Mouse (Mus musculus) lung, postnatal 14 days (tissue): ENCODE results near the gene Atp6v1g3.

Experiments
- DNase-seq: peaks from one replicate; pipeline ENCODE4 v3.0.0; 2021

Atp6v1g3 gene

DNA sequence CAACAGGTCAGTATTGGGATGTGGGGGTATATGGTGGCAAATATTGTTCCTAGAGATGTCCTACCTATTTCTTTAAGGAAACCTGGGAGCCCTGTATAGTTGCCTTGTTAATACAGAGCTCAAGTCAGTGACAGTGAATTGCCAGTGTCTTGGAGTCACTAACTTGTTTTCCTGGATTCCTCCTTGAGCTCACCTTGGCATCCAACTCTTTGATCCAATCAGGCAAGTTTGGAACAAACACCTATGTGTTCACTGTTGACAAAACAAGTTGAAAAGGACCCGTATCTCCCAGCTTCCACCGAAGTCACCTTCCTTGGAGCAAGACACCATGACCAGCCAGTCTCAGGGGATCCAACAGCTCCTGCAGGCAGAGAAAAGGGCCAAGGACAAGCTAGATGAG is at the start of gene Atp6v1g3:
Atp6v1g3 (plus strand) TSS at position 301 of the 400 bp plus-strand sequence.
- no peak for DNase-seq

DNA sequence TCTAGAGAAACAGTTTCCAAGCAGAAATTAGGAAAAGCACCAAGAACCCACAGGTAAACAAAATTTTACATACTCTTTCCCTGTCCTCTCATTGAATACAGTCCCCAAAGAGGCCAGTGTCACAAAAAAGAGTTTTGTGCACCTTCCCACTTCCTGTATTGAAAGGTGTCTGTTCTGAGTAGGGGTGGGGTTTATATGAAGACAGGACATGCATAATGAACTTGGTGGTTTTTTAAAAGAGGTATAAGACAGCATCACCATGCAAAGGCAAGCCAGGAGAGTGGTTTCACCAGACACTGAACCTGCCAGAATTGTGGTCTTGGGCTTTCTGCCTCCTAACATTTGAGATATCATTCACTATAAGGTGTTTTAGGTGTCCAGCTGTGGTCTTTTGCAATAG is 40.5 kb upstream of the Atp6v1g3 start:
- no peak for DNase-seq

DNA sequence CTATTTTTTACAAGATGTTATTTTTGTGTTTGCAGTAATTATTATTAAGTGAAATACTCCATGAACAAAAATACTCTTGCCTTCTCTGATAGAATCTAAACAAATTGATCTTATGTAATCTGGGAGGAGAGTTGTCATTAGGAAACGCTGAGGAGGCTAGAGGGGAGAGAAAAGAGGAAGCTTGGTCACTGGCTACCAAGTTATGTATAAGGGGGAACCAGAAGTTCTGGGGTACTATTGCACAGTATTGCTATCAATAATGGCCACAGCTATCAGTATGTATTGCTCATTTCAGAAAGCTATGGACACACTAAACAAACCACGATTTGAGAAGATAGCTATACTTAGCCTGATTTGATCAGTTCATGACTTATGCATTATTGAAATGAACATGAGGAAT is 36.3 kb upstream of the Atp6v1g3 start:
- no peak for DNase-seq

DNA sequence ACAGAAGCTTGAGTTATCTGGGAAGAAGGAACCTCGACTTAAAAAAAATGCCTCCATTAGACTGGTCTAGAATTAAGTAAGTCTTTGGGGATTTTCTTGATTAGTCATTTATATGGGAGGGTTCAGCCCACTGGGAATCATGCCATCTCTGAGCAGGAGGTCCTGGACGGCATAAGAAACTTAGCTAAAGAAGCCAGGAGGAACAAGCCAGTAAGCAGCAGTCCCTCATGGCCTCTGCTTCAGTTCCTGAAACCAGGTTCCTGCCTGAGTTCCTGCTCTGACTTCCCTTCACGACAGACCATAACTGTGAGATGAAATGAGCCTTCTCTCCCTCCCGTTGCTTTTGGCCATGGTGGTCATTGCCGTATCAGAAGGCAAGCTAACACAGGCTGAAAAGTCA is 29.6 kb upstream of the Atp6v1g3 start:
- DNase-seq = peak; percentile 9

DNA sequence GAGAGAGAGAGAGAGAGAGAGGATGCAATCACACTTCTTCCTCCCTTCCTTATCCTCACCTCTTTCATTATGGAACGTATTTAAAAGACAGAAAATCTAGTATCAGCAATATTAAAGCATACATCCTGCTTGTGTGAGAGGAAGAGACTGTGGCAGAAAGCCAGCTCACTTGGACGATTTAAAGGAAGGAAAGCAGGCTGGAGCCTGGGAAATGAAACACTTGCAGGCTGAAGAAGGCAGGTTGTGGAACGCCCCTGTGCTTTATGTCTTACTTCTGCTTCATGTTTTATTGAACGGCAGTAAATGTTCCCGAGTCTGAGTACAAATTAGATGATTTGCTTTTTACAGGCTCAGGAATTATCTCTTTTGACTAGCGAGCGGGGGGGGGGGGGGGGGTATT is 29.1 kb upstream of the Atp6v1g3 start:
- DNase-seq = peak; percentile 34

DNA sequence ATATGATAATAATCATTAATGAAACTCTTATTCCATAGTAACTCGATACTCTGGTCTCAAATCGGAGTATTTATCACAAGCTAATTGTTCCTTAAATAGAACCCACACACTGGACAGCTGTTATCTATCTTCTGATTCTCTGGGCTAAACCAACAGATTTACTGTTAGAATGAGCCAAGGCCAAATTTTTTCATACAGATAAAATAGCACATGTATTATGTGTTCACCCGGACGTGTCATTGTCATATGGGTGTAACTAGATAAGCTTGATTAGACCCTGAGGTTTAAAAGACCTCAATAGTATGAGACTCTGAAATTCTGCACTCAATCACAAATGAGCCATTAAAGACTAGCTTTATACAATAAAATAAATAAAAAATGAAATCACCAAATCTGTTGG is 28.4 kb upstream of the Atp6v1g3 start:
- DNase-seq = no peak

DNA sequence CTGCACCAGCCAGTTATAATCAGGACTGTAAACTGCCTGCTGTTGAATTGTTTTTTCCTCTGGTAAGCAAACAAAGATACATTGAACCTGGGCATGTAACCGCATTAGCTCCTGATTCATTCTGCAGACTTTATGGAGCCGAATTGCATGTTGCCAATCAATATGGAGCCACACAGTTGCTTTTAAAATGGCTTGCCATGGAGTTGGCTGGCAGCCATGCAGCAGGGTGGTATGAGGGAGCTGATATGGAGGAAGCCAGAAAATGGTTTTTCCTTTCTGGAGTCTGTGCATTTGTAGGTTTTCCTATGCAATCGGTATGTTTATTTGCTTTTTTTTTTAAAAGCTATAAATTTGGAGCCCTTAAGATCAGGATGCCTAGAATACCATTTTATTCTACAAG is 28.0 kb upstream of the Atp6v1g3 start:
- no peak for DNase-seq

DNA sequence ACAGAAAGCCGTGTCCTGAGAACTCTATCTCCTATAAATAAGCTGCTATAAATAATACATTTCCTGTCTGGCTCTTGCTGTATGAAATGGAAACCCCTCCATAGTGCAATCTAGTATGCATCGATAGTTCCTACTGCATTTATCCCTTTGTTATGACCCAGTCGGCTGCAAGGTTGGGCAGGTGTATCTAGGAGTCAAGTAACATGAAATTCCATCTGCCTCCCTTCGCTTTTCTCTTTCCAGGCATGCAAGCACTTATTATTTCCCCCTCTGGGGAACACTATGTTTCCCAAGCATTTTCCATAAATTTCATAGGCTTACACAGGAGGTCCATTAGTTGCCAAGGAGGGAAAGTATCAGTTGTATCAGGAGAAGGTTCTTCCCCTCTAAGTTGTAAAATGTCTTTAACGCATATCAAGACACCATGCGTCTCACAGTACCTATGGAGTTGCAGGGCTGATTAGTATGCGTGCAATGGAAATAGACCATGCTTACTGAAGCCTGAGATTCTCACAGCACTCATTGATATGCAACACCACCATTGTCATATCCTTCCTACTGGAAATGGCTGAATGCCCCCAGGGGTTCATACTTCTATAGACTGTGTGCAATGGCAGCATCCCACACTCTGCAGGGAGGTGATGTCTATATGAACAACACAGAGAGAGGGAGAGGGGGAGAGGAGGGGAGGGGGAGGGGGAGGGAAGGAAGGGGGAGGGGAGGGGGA is 26.9 kb upstream of the Atp6v1g3 start:
- no peak for DNase-seq

DNA sequence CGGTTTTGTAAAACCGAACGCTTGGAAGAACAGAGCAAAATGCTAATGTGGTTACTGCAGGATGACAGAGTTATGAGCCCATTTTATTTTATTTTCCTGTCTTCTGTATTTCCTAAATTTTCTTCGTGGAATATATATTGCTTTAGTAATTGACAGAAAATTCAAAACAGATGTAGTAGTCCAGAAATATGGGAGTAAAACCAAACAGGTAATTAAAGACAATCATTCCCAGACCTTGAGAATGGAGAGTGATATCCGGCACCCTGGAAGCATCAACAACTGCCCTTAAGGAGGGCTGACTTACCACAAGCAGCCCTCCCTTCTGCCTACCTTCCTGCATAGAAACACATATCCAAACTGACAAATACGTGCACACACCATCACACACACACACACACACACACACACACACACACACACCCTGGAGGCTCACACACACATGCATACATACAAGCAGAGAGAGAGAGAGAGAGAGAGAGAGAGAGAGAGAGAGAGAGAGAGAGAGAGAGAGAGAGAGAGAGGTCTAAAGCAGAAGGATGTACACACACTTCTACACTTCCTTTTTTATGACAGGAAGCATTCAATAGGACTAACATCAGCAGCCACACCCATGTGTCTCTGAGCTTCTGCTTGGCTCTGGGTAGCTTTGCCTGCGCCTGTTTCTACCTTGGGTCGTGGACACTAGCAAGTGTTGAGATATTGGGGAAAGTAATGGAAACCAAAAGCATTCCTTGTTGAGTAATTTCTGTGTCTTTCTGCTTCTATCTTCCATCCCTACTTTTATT is 25.6 kb upstream of the Atp6v1g3 start:
- no peak for DNase-seq

DNA sequence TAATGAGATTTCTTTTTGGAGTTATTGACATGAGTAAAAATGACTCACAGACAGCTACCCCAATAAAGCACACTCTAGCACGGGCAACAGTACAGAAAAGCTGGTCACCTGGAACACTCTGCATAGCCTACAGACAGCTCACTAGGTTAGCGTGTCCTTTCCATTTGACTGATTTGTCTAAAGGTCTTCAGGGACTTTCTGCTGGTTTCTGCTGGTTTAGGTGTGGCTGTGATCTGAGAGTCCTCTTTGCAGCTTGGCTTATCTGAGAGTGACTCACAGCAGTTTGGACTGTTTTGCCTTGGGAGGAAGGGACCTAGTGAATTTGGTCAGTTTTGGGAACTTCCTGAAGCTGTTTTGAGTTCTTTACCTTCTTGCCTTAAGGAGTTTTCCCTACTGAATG is 24.8 kb upstream of the Atp6v1g3 start:
- no peak for DNase-seq

DNA sequence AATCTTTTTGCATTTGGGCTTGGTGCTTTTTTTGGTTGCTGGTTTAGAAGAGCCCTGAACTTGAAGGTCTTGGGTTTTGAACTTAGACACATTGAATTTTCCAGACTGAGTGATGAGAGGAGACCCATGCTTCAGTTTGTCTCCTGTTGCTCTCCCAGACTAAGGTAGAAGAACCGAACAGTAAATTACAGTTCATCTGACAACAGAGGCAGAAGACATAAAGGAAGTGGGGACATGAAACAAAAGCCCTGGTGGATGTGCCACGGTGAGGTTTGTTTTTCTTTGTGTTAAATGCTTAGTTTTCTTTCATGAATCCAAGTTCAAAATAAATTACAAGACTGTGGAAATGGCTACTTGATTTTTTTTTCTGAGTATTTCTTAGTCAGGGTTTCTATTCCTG is 22.6 kb upstream of the Atp6v1g3 start:
- no peak for DNase-seq

DNA sequence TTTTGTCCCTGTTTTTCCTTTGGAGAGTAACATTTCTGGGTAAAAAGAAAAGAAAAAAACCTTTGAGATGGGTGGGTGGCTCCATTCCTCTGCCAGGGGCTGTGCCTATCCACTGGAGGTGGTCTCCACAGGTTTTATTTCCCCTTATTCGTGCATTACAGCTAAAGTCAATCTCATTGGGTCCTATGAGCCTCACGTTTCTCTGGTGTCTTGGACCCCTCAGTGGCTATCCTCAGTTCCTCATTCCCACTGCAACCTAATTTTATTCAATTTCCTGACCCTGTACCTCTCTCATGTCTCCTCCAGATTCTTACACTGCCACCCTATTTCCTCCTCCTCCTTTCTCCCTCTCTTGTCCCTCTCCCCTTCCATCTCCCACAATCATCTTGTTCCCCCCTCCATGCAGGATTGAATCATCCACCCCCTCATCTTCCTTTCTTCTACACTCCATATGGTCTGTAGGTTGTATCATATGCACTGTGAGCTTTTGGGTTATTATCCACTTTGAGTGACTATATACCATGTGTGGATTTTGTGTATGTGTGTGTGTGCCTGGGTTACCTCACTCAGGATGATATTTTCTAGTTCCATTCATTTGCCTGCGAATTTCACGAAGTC is 17.3 kb upstream of the Atp6v1g3 start:
- no peak for DNase-seq

DNA sequence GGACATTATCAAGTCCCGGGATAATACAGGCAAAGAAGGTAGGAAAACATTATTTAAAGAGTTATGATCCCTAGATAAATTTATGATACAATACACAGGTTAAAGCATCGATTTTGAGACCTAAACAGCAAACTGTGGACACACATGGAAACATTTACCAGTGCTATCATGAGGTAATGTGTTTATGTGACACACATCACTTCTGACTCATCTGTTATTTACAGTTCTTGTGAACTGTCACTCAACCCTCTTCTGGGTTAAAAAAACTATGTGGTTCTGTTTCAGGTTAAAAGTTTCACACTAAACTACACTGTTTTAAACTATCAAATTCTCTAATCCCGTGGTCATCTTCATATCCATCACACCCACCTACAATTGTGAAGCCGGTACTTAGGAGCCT is 14.8 kb upstream of the Atp6v1g3 start:
- no peak for DNase-seq

DNA sequence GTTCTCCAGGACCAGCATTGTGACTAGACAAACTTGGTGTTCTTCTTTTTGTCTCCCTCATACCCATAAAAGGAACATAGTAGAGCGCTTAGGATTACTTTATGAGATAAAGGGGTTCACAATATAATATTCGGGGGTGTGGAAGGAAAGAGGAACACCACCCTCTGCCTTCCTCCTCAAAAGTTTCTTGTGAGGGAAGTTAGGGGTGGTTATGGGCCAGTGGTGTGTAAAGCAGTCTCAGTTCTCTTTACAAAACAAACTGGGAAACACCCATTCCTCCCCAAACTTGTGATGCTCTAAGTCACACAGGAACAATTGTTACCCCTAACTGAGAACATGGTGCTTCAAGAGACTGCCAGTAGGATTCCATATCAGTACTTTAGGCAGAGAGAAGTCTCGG is 12.0 kb upstream of the Atp6v1g3 start:
- DNase-seq = no peak

DNA sequence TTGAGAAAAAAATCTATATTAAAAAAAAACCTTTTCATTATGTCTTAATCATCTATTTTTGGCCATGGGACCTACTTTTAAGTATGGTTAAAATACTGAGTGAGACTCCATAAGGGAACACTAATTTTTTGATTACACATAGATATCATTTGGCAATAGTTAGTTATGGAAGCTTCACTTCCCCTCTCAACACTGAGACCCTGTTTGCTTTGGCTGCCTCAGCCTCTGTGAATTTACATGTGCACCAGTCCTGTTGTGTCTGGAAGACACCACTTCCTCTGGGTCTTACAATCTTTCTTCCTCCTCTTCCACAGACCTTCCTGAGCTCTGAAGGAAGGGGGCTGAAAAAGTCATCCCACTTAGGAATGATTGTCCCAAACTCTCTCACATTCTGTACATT is 11.1 kb upstream of the Atp6v1g3 start:
- DNase-seq = no peak

DNA sequence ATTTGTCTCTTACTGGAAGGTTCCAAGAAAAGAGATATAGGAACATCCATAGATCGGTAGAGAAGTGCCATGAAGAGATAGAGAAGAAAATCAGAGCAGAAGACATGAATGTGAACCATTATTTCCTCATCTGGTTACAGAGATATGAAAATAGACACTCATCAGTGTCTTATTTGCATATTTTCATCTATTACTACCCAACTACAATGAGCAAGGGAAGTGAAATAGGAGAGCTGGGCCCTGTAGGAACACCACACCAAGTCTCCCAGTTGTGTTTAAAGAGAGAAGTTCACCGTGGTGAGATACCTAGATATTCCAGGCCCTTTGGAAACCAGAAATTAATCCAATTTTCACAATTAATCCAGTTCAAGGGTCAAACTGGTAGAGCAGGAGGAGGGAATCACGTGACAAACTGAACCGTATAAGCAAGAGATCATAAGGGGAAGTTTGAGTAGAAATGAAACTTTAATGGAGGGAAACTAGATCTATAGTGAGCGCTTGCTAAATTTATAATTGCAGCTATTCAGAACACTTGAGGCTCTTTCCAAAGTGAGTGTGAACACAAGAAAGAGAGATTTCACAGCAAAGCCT is 6.0 kb upstream of the Atp6v1g3 start:
- DNase-seq = no peak

DNA sequence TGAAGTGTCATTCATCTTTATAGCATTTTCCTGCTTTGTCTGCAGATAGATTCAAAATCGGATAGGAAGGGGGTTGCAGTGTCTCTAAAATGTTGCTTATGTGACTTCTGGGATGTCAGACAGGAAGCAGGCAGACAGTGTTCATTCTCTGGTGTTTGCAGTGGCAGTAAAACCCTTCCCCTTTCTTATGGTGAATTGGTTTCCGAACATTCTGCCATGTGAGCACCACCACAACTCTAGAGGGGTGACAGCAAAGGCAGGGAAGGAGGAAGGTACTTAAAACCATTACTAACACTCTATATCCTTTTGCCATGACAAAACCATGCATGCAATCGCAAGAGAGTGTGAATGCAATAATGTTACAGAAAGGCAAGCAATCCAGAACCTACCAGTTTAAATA is 1.4 kb downstream of the Atp6v1g3 start:
- no peak for DNase-seq

DNA sequence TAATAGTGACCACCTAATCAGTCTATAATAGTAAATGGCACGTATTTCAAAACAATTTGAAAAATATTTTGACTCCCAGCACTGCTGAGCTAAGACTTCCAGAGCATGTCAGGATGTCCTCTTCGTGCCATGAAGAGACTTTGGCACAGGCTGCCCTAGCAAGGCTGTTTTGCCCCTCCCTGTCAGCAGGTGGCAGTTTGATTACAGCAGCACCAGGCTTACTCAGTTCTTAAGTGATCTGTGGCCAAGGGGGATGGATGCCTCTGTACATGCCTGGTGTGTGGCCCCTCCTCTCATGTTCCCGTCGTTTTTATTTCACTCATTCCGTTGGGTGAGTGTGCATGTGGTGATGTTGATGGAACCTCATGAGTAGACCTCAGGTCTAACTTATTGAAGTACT is 2.3 kb downstream of the Atp6v1g3 start:
- DNase-seq = peak; percentile 27

DNA sequence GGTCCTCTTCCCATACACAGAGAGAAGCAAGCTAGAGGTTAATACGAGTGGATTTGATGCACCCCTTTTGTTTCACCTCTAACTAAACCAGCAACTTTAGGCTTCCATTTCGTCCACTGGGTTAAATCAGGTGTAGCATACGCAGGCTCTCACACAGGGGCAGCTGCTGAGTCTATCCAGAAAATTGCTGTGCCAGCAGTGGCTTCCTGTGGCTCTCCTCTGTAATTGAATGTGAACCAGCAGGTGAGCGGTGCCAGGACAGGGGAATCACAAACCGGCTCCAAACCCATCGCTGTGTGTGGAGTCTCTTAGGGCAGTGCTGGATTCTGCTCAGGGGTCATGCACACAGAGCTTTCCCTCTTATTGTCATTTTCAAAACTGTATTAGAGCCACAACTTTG is 7.6 kb downstream of the Atp6v1g3 start:
- no peak for DNase-seq

DNA sequence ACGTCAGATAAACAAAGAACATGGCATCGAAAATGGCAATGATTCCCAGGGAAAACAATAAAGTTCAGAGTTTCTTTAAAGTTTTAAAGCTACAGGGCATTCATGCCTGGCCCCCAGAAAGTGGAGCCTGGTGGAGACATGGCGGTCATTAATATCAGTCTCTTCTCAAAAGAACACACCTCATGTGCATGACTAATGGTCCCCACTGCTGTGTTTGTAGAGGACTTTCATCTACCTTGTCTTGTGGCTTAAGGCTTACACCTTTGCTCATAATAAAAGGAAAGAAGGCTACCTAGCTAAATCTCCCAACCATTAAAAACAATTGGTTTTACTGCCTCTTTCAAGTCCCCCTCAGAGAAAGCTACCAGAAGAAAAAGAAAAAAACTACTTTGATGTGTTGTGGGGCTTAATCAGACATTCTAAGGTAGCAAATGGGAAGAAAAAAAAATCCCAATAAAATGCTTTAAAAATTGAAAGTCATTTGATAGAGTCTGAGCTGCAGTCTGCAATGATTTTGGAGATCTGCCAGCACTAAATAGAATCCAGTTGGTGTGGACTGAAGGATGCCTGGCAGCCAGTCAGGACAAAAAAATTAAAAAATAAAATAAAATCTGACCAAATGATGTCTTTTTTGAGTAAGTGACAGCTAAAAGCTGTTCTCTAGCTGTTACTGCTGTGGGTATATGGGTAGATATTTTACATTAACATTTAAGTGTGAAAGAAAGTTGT is 9.0 kb downstream of the Atp6v1g3 start:
- DNase-seq = no peak

DNA sequence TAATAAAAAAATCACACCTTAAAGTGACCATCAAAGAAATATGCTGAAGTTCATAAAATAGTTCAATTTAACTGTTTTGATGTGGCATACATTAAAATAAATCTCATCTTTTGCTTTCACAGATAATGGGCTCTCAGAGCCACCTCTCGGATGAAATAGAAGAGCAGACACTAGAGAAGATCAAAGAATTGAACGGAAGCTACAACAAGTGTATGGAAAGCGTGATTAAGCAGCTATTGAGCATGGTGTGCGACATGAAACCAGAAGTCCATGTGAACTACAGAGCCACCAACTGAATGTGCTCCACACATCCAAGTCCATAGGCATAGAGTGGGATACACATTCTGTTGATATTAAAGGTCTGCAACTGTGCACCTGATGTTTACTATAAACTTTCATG is 14.1 kb downstream of the Atp6v1g3 start:
- no peak for DNase-seq

DNA sequence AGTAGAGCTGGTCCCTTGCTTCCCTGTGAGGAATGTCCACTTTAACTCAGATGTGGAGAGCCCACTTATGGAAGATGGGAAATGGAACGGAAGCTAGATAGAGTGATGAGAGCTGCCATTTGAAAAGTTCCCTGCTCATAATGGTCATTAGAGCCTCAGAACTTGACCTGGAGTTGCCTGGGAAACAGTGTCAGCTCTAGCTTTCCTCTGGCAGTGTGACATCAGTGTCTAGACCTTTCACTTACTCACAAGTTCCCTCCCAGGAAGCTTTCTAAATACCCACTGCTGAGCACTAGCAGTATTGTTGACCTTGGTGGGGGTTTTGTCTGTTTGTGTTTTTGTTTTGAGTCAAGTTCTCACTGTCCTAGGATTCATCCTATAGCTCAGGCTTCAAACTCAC is 15.2 kb downstream of the Atp6v1g3 start:
- DNase-seq = no peak
